Mouse (Mus musculus) intestine, embryonic 15.5 days (tissue): Measurements from ENCODE around the gene Tgfb1. TPM values are rescaled to one million over a fixed set of nuclear protein-coding genes. Genes with fewer than 3 reads are reported as not detected.

Experiments used
- ATAC-seq: fragments of 200-750 bp; cut with Nextera tagmentation; 2 replicates; pipeline ENCODE4 v1.8.0; 2017; ENCODE audit warnings: moderate TSS enrichment, moderate library complexity
- H3K27ac ChIP-seq: fragments of 300-500 bp; sonication (generic); 2 replicates; pipeline ENCODE4 v1.5.1; 2015; ENCODE audit warnings: mild to moderate bottlenecking, inconsistent platforms
- H3K27me3 ChIP-seq: fragments of 300-500 bp; sonication (generic); replicated peaks from 2 replicates; pipeline ENCODE4 v1.6.1; 2015; ENCODE audit warnings: inconsistent platforms
- H3K36me3 ChIP-seq: fragments of 300-500 bp; sonication (generic); 2 replicates; pipeline ENCODE4 v1.6.1; 2015; ENCODE audit warnings: inconsistent platforms
- H3K4me1 ChIP-seq: fragments of 300-500 bp; sonication (generic); replicated peaks from 2 replicates; pipeline ENCODE4 v1.6.1; 2015; ENCODE audit warnings: inconsistent platforms
- H3K4me2 ChIP-seq: fragments of 300-500 bp; sonication (generic); replicated peaks from 2 replicates; pipeline ENCODE4 v1.6.1; 2015; ENCODE audit warnings: mild to moderate bottlenecking, inconsistent platforms
- H3K4me3 ChIP-seq: fragments of 300-500 bp; sonication (generic); replicated peaks from 2 replicates; pipeline ENCODE4 v1.5.1; 2015; ENCODE audit warnings: inconsistent platforms
- H3K9ac ChIP-seq: fragments of 300-500 bp; sonication (generic); 2 replicates; pipeline ENCODE4 v1.6.1; 2015; ENCODE audit warnings: inconsistent platforms
- H3K9me3 ChIP-seq: fragments of 300-500 bp; sonication (generic); 2 replicates; pipeline ENCODE4 v1.6.1; 2016; ENCODE audit warnings: inconsistent platforms
- WGBS: fragments of 180-500 bp; shearing (Covaris S2); methylation state at CpG from one replicate; pipeline ENCODE4 v1.1.7; 2015; 5-methylcytosine and 5-hydroxymethylcytosine counted together
- polyA plus RNA-seq: library from polyadenylated mRNA; unstranded; fragments of >200 nt; fragmentation: Nextera tagmentation; extraction: Ambion mirVana; gene quantifications from 2 replicates; pipeline ENCODE4 v1.2.1, GENCODE M21; 2015

The Tgfb1 gene
- polyA plus RNA-seq, 1 experiment from 2014 or later: 2.3 TPM

GRCm38 (mm10) chr7:25729396-25729795 is 42.6 kb downstream of the Tgfb1 start:
- Histone ChIP-seq H3K36me3 (peaks cover 82% of the 10 kb centered on the region), H3K9me3 (no peaks in the 10 kb centered on the region), H3K4me3 (no peak overlapping the region), H3K9ac (no peak overlapping the region), H3K27me3 (no peaks in the 10 kb centered on the region), H3K27ac (no peak overlapping the region), H3K4me1 (no peaks in the 10 kb centered on the region), H3K4me2 (no peak overlapping the region)
- WGBS: 45% methylated on average over 2 of the region's 2 CpGs
- no peak for ATAC-seq

GRCm38 (mm10) chr7:25729862-25730261 is 43.1 kb downstream of the Tgfb1 start:
- no peaks in the 10 kb centered on the region for H3K4me1 ChIP-seq
- no peaks in the 10 kb centered on the region for H3K9me3 ChIP-seq
- peaks cover 82% of the 10 kb centered on the region for H3K36me3 ChIP-seq
- H3K9ac ChIP-seq: no peak overlapping the region
- no peak for ATAC-seq
- WGBS: 77% methylated on average over 2 of the region's 2 CpGs
- no peaks in the 10 kb centered on the region for H3K27me3 ChIP-seq
- H3K27ac ChIP-seq: no peak overlapping the region
- no peak overlapping the region for H3K4me2 ChIP-seq
- H3K4me3 ChIP-seq: no peak overlapping the region

DNA sequence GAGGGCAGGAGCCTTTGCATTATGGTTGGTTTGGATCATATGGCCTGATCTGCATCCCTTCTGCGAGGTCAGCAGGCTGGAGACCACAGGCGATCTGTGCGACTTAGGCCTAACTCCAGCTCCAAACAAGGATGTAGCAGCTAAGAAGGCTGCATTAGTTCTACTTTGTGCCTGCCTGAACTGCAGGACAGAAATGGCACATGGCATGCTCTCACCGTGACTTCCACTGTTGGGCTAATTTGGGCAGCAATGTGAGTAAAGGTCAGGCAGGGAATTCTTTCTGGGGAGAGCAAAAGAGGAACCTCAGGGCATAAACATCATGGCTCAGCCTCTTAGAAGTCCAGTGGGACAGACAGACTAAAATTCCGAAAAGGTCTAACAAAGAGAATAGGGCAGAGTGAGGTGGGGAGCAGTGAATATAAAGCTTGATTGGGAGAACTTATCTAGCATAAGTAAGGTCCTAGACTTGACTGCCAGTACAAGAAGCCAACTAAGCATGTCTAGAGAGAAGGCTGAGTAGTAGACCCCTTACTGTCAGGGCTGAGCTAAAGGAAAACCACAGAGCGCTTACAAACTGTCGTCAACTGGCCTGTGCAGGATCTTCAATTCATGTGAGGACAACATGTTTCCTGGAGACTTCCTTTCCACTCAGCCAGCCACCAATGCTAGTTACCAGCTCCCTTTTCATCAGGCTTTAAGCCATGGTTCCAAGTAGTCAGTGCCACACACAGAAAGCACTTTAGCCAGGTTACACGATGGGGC is 44.7 kb downstream of the Tgfb1 start:
- ATAC-seq: no peak
- 86% methylated on average over 8 of the region's 8 CpGs for WGBS
- Histone ChIP-seq H3K9me3 (no peaks in the 10 kb centered on the region), H3K36me3 (peaks cover 77% of the 10 kb centered on the region), H3K27me3 (no peaks in the 10 kb centered on the region), H3K4me2 (no peak overlapping the region), H3K4me3 (no peak overlapping the region), H3K4me1 (no peaks in the 10 kb centered on the region), H3K9ac (no peak overlapping the region), H3K27ac (no peak overlapping the region)

DNA sequence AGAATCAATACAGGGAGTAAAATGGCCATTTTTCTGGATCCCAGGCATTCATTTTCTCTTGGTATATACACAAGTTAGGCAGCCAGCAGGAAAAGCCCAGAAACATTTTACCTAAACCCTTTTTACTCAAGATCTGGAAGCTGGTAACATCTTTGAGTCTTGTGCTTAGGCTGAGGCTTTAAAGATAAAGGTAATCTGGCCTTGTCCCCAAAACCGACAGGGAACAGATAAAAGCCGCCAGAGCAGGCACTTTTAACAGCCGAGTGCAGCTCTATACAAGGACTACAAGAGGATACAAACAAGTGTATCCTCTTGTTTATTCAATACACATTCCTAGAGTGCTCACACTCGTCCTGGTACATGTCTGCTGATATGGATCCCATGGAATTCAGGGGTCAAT is 48.2 kb downstream of the Tgfb1 start:
- Histone ChIP-seq H3K36me3 (peaks cover 77% of the 10 kb centered on the region), H3K4me1 (no peaks in the 10 kb centered on the region), H3K9me3 (no peaks in the 10 kb centered on the region), H3K27ac (no peak overlapping the region), H3K9ac (no peak overlapping the region), H3K4me2 (no peak overlapping the region), H3K27me3 (no peaks in the 10 kb centered on the region), H3K4me3 (no peak overlapping the region)
- 37% methylated on average over 4 of the region's 4 CpGs for WGBS
- ATAC-seq: no peak

DNA sequence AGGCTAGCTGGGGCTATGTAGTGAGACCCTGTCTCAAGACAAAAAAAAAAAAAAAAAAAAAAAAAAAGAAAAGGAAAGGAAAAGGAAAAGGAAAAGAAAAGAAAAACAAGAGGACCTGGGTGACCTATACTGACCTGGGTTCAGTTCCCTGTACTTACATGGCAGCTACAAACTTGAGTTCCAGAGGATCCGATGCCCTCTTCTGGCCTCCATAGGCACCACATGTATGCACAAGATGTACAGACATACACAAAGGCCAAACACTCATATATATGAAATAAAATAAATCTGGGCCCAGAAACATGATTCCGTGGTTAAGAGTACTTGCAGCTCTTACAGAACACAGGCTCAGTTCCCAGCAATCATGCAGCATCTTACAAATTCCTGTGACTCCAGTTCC is 50.1 kb downstream of the Tgfb1 start:
- Histone ChIP-seq H3K9me3 (no peaks in the 10 kb centered on the region), H3K36me3 (peaks cover 81% of the 10 kb centered on the region), H3K4me1 (no peaks in the 10 kb centered on the region), H3K4me2 (no peak overlapping the region), H3K27me3 (no peaks in the 10 kb centered on the region), H3K9ac (no peak overlapping the region), H3K27ac (no peak overlapping the region), H3K4me3 (no peak overlapping the region)
- WGBS: 96% methylated on average over 2 of the region's 2 CpGs
- ATAC-seq: no peak

GRCm38 (mm10) chr7:25738277-25738676 is 51.5 kb downstream of the Tgfb1 start:
- no peak for ATAC-seq
- WGBS: 90% methylated on average over 3 of the region's 3 CpGs
- Histone ChIP-seq H3K4me1 (no peaks in the 10 kb centered on the region), H3K9ac (no peak overlapping the region), H3K4me2 (no peak overlapping the region), H3K36me3 (peaks cover 79% of the 10 kb centered on the region), H3K27ac (no peak overlapping the region), H3K4me3 (no peak overlapping the region), H3K27me3 (no peaks in the 10 kb centered on the region), H3K9me3 (no peaks in the 10 kb centered on the region)

GRCm38 (mm10) chr7:25746844-25747243 is 60.0 kb downstream of the Tgfb1 start:
- Histone ChIP-seq H3K27me3 (no peaks in the 10 kb centered on the region), H3K27ac (no peak overlapping the region), H3K36me3 (peaks cover 75% of the 10 kb centered on the region), H3K9me3 (no peaks in the 10 kb centered on the region), H3K4me2 (no peak overlapping the region), H3K9ac (no peak overlapping the region), H3K4me3 (no peak overlapping the region), H3K4me1 (peaks cover 1% of the 10 kb centered on the region; the same call in 1 of the 2 replicates)
- 65% methylated on average over 3 of the region's 3 CpGs for WGBS
- no peak for ATAC-seq

DNA sequence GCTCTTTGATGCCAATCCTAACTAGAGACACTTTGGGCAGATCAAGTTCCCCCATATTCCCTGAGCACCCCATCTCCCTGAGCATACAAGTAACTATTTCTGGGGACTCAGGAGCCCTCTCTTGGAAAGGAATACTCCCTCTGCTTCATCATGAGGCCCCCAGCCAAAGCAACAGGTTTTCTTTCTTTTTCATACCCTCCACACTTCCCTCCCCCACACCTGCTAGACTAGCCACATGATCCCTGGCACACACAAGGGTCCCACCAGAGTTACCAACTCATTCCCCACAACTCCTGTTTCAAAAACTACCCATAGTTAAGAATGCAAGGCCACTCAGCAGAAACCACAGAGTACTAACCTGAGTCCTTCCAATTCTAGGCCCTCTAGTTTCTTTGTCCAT is 66.3 kb downstream of the Tgfb1 start:
- Histone ChIP-seq H3K4me3 (peak overlapping the region; percentile 77), H3K4me1 (peaks cover 16% of the 10 kb centered on the region; the same call in 1 of the 2 replicates), H3K27ac (peak overlapping the region; percentile 98; the same call in 1 of the 2 replicates), H3K4me2 (peak overlapping the region; percentile 79), H3K27me3 (no peaks in the 10 kb centered on the region), H3K9me3 (no peaks in the 10 kb centered on the region), H3K9ac (peak overlapping the region; percentile 92), H3K36me3 (peaks cover 22% of the 10 kb centered on the region)
- ATAC-seq: no peak

- Histone ChIP-seq H3K36me3 (peaks cover 21% of the 10 kb centered on the region), H3K4me1 (peaks cover 16% of the 10 kb centered on the region; the same call in 1 of the 2 replicates), H3K4me3 (peak overlapping the region; percentile 77), H3K27me3 (no peaks in the 10 kb centered on the region), H3K9me3 (no peaks in the 10 kb centered on the region), H3K9ac (peak overlapping the region; percentile 92), H3K27ac (peak overlapping the region; percentile 98), H3K4me2 (peak overlapping the region; percentile 79)
- ATAC-seq: peak; percentile 8
- WGBS: under 1% methylated on average over 46 of the region's 46 CpGs
These were observed 67.0 kb downstream of the Tgfb1 start for GRCm38 (mm10) chr7:25753643-25754438.

- H3K9ac ChIP-seq: peak overlapping the region; percentile 92
- H3K9me3 ChIP-seq: no peaks in the 10 kb centered on the region
- H3K4me3 ChIP-seq: peak overlapping the region; percentile 77
- H3K27me3 ChIP-seq: no peaks in the 10 kb centered on the region
- H3K36me3 ChIP-seq: peaks cover 20% of the 10 kb centered on the region
- 1% methylated on average over 30 of the region's 30 CpGs for WGBS
- peak overlapping the region; percentile 98 for H3K27ac ChIP-seq
- H3K4me2 ChIP-seq: peak overlapping the region; percentile 79; the same call in 1 of the 2 replicates
- H3K4me1 ChIP-seq: peaks cover 16% of the 10 kb centered on the region; the same call in 1 of the 2 replicates
- ATAC-seq: no peak
These were observed 67.6 kb downstream of the Tgfb1 start for GRCm38 (mm10) chr7:25754439-25754737.
